ENCODE assay signal across 13 mouse cellular contexts in genomic region chr2:26637316-26637932, GRCm38 (mm10). TPM values are rescaled to one million over a fixed set of nuclear protein-coding genes. Genes with fewer than 3 reads are reported as not detected.
A peak's percentile ranks its signal among the peaks of the same experiment; 100 is the strongest.
DNase-seq lines count a peak whose midpoint lies in the region; ATAC-seq and TF ChIP-seq lines count a peak whose summit lies in the region.
"Had no signal": no experiment of that assay in that cellular context is flagged by ENCODE, and none has a peak within 500 bp of the region (broad histone marks: within the 10 kb centered on the region; RNA-seq: fewer than 3 reads in every experiment).

No protein-coding gene starts in this region.

- WGBS in intestine, embryonic 15.5 days = 72% methylated on average over 4 of the region's 4 CpGs
- 61% methylated on average over 4 of the region's 4 CpGs for WGBS in intestine, postnatal 0 days
- WGBS in limb, embryonic 10.5 days = 86% methylated on average over 4 of the region's 4 CpGs

- peaks cover 30% of the 10 kb centered on the region for H3K36me3 ChIP-seq in intestine, embryonic 15.5 days
- H3K36me3 ChIP-seq in intestine, postnatal 0 days (ENCODE audit: control insufficient read depth, insufficient read depth) = peaks cover 43% of the 10 kb centered on the region
- peaks cover 70% of the 10 kb centered on the region for H3K36me3 ChIP-seq in E14TG2a.4 (ENCODE audit: insufficient read depth, low read length)
- peaks cover 68% of the 10 kb centered on the region for H3K36me3 ChIP-seq in limb, embryonic 10.5 days

- peak overlapping the region; percentile 87; the same call in 1 of the 2 replicates for H3K9ac ChIP-seq in intestine, embryonic 15.5 days
- H3K9ac ChIP-seq in intestine, postnatal 0 days (ENCODE audit: low read depth, low read length) = no peak overlapping the region

- no peak overlapping the region for H3K27ac ChIP-seq in intestine, embryonic 15.5 days
- no peak overlapping the region for H3K27ac ChIP-seq in intestine, postnatal 0 days (ENCODE audit: low read depth, low read length)
- no peak overlapping the region for H3K27ac ChIP-seq in limb, embryonic 10.5 days

- peak; percentile 52 for DNase-seq in ZHBTc4 (ENCODE audit: low read depth, low spot score)
- DNase-seq in limb, embryonic 10.5 days (ENCODE audit: low spot score) = no peak
- DNase-seq in left cerebral cortex, postnatal 36 days (ENCODE audit: low spot score in 2 of 2) = no peak
- DNase-seq in thymus, adult 18-20 months = no peak
- DNase-seq: adrenal gland, adult 2 months; gastrocnemius, postnatal 14 days; midbrain, embryonic 14.5 days had no signal

- intact Hi-C loops in left cerebral cortex, postnatal 36 days (cut with DNase I) = loop anchor here (10.0 kb wide), 1 partner anchor 377 kb away; no protein-coding TSS in a partner anchor

- no peaks in the 10 kb centered on the region for H3K27me3 ChIP-seq in intestine, embryonic 15.5 days (replicated peaks)
- no peaks in the 10 kb centered on the region for H3K27me3 ChIP-seq in intestine, postnatal 0 days (replicated peaks; ENCODE audit: control insufficient read depth, insufficient read depth, low read length)
- H3K27me3 ChIP-seq in E14TG2a.4 (ENCODE audit: insufficient read depth, low read length) = no peaks in the 10 kb centered on the region
- no peaks in the 10 kb centered on the region for H3K27me3 ChIP-seq in limb, embryonic 10.5 days (ENCODE audit: low read depth, poor library complexity, severe bottlenecking)

- H3K9me3 ChIP-seq in intestine, embryonic 15.5 days = no peaks in the 10 kb centered on the region
- H3K9me3 ChIP-seq in intestine, postnatal 0 days (ENCODE audit: control insufficient read depth) = no peaks in the 10 kb centered on the region
- no peaks in the 10 kb centered on the region for H3K9me3 ChIP-seq in E14TG2a.4 (ENCODE audit: low read length)
- H3K9me3 ChIP-seq in limb, embryonic 10.5 days (replicated peaks) = no peaks in the 10 kb centered on the region

- TF ChIP-seq CTCF in intestine, postnatal 0 days (IDR thresholded peaks at IDR 0.05; ENCODE audit: low read depth) = no peak
- TF ChIP-seq CTCF in E14TG2a.4 (conservative IDR thresholded peaks at IDR 0.05; ENCODE audit: low read length) = no peak

- no peak for ATAC-seq in intestine, embryonic 15.5 days
- no peak for ATAC-seq in intestine, postnatal 0 days
- no peak for ATAC-seq in frontal cortex, adult (ENCODE audit: low TSS enrichment)
- ATAC-seq: hindbrain, postnatal 0 days had no signal

- H3K4me3 ChIP-seq in intestine, embryonic 15.5 days (replicated peaks) = 0 out of 2 replicates have a peak overlapping the region, but pooled peaks have one; percentile 74
- no peak overlapping the region for H3K4me3 ChIP-seq in intestine, postnatal 0 days (ENCODE audit: low read depth, low read length)
- H3K4me3 ChIP-seq in E14TG2a.4 (replicated peaks; ENCODE audit: low read length) = peak overlapping the region; percentile 100
- peak overlapping the region; percentile 79 for H3K4me3 ChIP-seq in limb, embryonic 10.5 days

- H3K4me1 ChIP-seq in intestine, embryonic 15.5 days (replicated peaks) = peaks cover 28% of the 10 kb centered on the region
- 0 out of 2 replicates have a peak, but pooled peaks cover 8% of the 10 kb centered on the region for H3K4me1 ChIP-seq in intestine, postnatal 0 days (replicated peaks; ENCODE audit: control insufficient read depth, insufficient read depth, low read length)
- peaks cover 73% of the 10 kb centered on the region for H3K4me1 ChIP-seq in E14TG2a.4 (replicated peaks; ENCODE audit: low read depth, low read length)
- H3K4me1 ChIP-seq in limb, embryonic 10.5 days = peaks cover 53% of the 10 kb centered on the region

- peak overlapping the region; percentile 79; the same call in 1 of the 2 replicates for H3K4me2 ChIP-seq in intestine, embryonic 15.5 days (replicated peaks)
- H3K4me2 ChIP-seq in intestine, postnatal 0 days (replicated peaks; ENCODE audit: low read depth) = no peak overlapping the region

RNA-seq across cellular contexts. Expression of gene Fam69b, which starts 9.2 kb away (rescaled TPM):
- 31.1 and 32.6 TPM in 2 replicates for polyA plus RNA-seq in intestine, embryonic 15.5 days (2015; fragmentation: Nextera tagmentation; extraction: Ambion mirVana)
- polyA plus RNA-seq in intestine, postnatal 0 days (2015; fragmentation: Nextera tagmentation; extraction: Ambion mirVana) = 6.8 and 6.9 TPM in 2 replicates
- polyA plus RNA-seq in limb, embryonic 10.5 days (2016; fragmentation: Nextera tagmentation; extraction: Ambion mirVana) = 31.3 and 43.3 TPM in 2 replicates
- 10 to 100 TPM; 69.1 to 81.4 TPM for total RNA-seq in left cerebral cortex, postnatal 36 days (2021)

RNA-seq across cellular contexts. Expression of gene Agpat2, which starts 33.2 kb away (rescaled TPM):
- polyA plus RNA-seq in intestine, embryonic 15.5 days (2015; fragmentation: Nextera tagmentation; extraction: Ambion mirVana) = 79.9 and 90.3 TPM in 2 replicates
- 124 and 128 TPM in 2 replicates for polyA plus RNA-seq in intestine, postnatal 0 days (2015; fragmentation: Nextera tagmentation; extraction: Ambion mirVana)
- polyA plus RNA-seq in limb, embryonic 10.5 days (2016; fragmentation: Nextera tagmentation; extraction: Ambion mirVana) = 13.2 and 14.5 TPM in 2 replicates
- 1 to 10 TPM; 1.5 to 1.6 TPM for total RNA-seq in left cerebral cortex, postnatal 36 days (2021)

RNA-seq across cellular contexts. Expression of gene Lcn4, which starts 33.7 kb away (rescaled TPM):
- not detected in 2 replicates for polyA plus RNA-seq in intestine, embryonic 15.5 days (2015; fragmentation: Nextera tagmentation; extraction: Ambion mirVana)
- not detected in 2 replicates for polyA plus RNA-seq in intestine, postnatal 0 days (2015; fragmentation: Nextera tagmentation; extraction: Ambion mirVana)
- not detected in 2 replicates for polyA plus RNA-seq in limb, embryonic 10.5 days (2016; fragmentation: Nextera tagmentation; extraction: Ambion mirVana)
- not detected for total RNA-seq in left cerebral cortex, postnatal 36 days (2021)
- total RNA-seq: adrenal gland, adult 2 months; gastrocnemius, postnatal 14 days; hindbrain, postnatal 0 days; liver, adult 2 months had no signal
- polyA plus RNA-seq: adrenal gland, adult 2 months; hindbrain, postnatal 0 days; liver, adult 2 months; midbrain, embryonic 14.5 days had no signal

RNA-seq across cellular contexts. Expression of gene Gm20532, which starts 51.0 kb away (rescaled TPM):
- polyA plus RNA-seq in intestine, embryonic 15.5 days (2015; fragmentation: Nextera tagmentation; extraction: Ambion mirVana) = not detected in 2 replicates
- polyA plus RNA-seq in intestine, postnatal 0 days (2015; fragmentation: Nextera tagmentation; extraction: Ambion mirVana) = not detected in 2 replicates
- polyA plus RNA-seq in limb, embryonic 10.5 days (2016; fragmentation: Nextera tagmentation; extraction: Ambion mirVana) = not detected in 2 replicates
- not detected for total RNA-seq in left cerebral cortex, postnatal 36 days (2021)
- total RNA-seq: adrenal gland, adult 2 months; gastrocnemius, postnatal 14 days; hindbrain, postnatal 0 days; liver, adult 2 months had no signal
- polyA plus RNA-seq: adrenal gland, adult 2 months; hindbrain, postnatal 0 days; liver, adult 2 months; midbrain, embryonic 14.5 days had no signal

RNA-seq across cellular contexts. Expression of gene Egfl7, which starts 57.6 kb away (rescaled TPM):
- 113 and 124 TPM in 2 replicates for polyA plus RNA-seq in intestine, embryonic 15.5 days (2015; fragmentation: Nextera tagmentation; extraction: Ambion mirVana)
- polyA plus RNA-seq in intestine, postnatal 0 days (2015; fragmentation: Nextera tagmentation; extraction: Ambion mirVana) = 54.4 and 65.2 TPM in 2 replicates
- 96.5 and 97.2 TPM in 2 replicates for polyA plus RNA-seq in limb, embryonic 10.5 days (2016; fragmentation: Nextera tagmentation; extraction: Ambion mirVana)
- 10 to 100 TPM; 61.6 to 85.2 TPM for total RNA-seq in left cerebral cortex, postnatal 36 days (2021)
